Mouse (Mus musculus) hematopoietic stem cell, adult 5-6 weeks (primary cell): Measurements from ENCODE around the gene Mettl6. TPM values are rescaled to one million over a fixed set of nuclear protein-coding genes. Genes with fewer than 3 reads are reported as not detected.

Experiments used
- ATAC-seq, 2 experiments: fragments of 125-278 bp in 1 of 2; replicated peaks in 1 of 2; 2 replicates each; pipeline ENCODE4 v1.8.0; 2016 to 2017; ENCODE audit warnings: inconsistent platforms in 2 of 2, mild to moderate bottlenecking in 2 of 2, moderate number of reproducible peaks in 2 of 2, low read depth in 1 of 2, moderate TSS enrichment in 1 of 2; ENCODE audit not compliant: low FRiP score in 2 of 2, poor library complexity in 2 of 2, severe bottlenecking in 2 of 2, insufficient read depth in 1 of 2, low TSS enrichment in 1 of 2
- total RNA-seq: library from RNA; stranded (forward); fragments of 172-1452, 232-1000 nt; gene quantifications from 2 replicates; pipeline ENCODE4 v1.2.3, GENCODE M21; 2017

The Mettl6 gene
- 45.1 and 49.8 TPM in 2 replicates for total RNA-seq

- peak; percentile 89 to 95 for ATAC-seq
Measured at GRCm38 (mm10) chr14:31494975-31495455, at the start of gene Mettl6. Gene Mettl6, minus strand, starts transcription at chr14:31495040.

GRCm38 (mm10) chr14:31543885-31544442, 49.1 kb upstream of the Mettl6 start:
- no peak for ATAC-seq

- no peak for ATAC-seq
Measured at GRCm38 (mm10) chr14:31537298-31537697, 42.5 kb upstream of the Mettl6 start.

- 0 out of 4 replicates have a peak, but pooled peaks of 1 of the 2 experiments have one; percentile 13 for ATAC-seq
Measured at GRCm38 (mm10) chr14:31532656-31533055, 37.8 kb upstream of the Mettl6 start.

GRCm38 (mm10) chr14:31531506-31532148, 36.8 kb upstream of the Mettl6 start:
- ATAC-seq: peak; percentile 91 to 95

GRCm38 (mm10) chr14:31530847-31531246, 36.0 kb upstream of the Mettl6 start:
- no peak for ATAC-seq

GRCm38 (mm10) chr14:31525040-31525810, 30.4 kb upstream of the Mettl6 start:
- ATAC-seq: no peak

GRCm38 (mm10) chr14:31521318-31521717, 26.5 kb upstream of the Mettl6 start:
- ATAC-seq: no peak

- no peak for ATAC-seq
Measured at GRCm38 (mm10) chr14:31519165-31519564, 24.3 kb upstream of the Mettl6 start.

GRCm38 (mm10) chr14:31515895-31516294, 21.1 kb upstream of the Mettl6 start:
- ATAC-seq: no peak

- ATAC-seq: no peak
Measured at GRCm38 (mm10) chr14:31510322-31510721, 15.5 kb upstream of the Mettl6 start.

- no peak for ATAC-seq
Measured at GRCm38 (mm10) chr14:31509911-31510310, 15.1 kb upstream of the Mettl6 start.

- ATAC-seq: no peak
Measured at GRCm38 (mm10) chr14:31506456-31506855, 11.6 kb upstream of the Mettl6 start.

- ATAC-seq: no peak
Measured at GRCm38 (mm10) chr14:31503406-31503805, 8.6 kb upstream of the Mettl6 start.

GRCm38 (mm10) chr14:31499526-31499925, 4.7 kb upstream of the Mettl6 start:
- ATAC-seq: no peak

GRCm38 (mm10) chr14:31496241-31496646, 1.4 kb upstream of the Mettl6 start:
- ATAC-seq: peak in 1 of 2 experiments; percentile 36; a peak in 1 of 4 replicates

- no peak for ATAC-seq
Measured at GRCm38 (mm10) chr14:31495538-31495937, 698 bp upstream of the Mettl6 start.

GRCm38 (mm10) chr14:31494349-31494974, 378 bp downstream of the Mettl6 start, which contains the start of gene Eaf1:
Gene Eaf1, plus strand, starts transcription at chr14:31494399.
- peak; percentile 39 to 53 for ATAC-seq
